In the genomic region with DNA sequence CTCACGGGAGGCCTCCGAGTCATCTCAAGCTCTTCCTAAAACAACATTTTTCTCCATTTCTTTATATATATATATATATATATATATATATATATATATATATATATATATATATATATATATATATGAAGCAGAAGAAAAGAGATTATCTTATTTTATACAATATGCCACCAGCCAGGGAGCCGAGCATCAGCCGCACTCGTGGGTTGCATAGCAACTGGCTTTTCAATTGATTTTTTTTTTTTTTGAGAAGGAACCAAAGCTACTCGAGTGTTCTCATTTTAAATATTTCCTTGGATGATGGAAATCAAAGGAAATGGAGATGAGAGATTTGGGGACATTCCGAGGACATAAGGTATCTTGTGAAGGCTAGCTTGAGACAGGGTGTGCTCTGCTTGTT, we compare ENCODE assay signal across 15 mouse cellular contexts.
DNase-seq lines count a peak whose midpoint lies in the region; ATAC-seq and TF ChIP-seq lines count a peak whose summit lies in the region.
"Had no signal": no experiment of that assay in that cellular context is flagged by ENCODE, and none has a peak within 500 bp of the region (broad histone marks: within the 10 kb centered on the region; RNA-seq: fewer than 3 reads in every experiment).

No protein-coding gene starts in this region.

- H3K4me2 ChIP-seq in forebrain, postnatal 0 days (ENCODE audit: low read depth) = no peak overlapping the region
- H3K4me2 ChIP-seq in forebrain, embryonic 11.5 days (ENCODE audit: low read depth, low read length, severe bottlenecking) = no peak overlapping the region
- H3K4me2 ChIP-seq: heart, embryonic 13.5 days; hindbrain, embryonic 15.5 days had no signal

- no peak for TF ChIP-seq CTCF in forebrain, postnatal 0 days (IDR thresholded peaks at IDR 0.05; ENCODE audit: low read depth)
- TF ChIP-seq CTCF in left cerebral cortex, adult 2 months (IDR thresholded peaks at IDR 0.05) = no peak

- intact Hi-C loops in left cerebral cortex, postnatal 14 days (cut with DNase I) = loop anchor here (5.0 kb wide), 1 partner anchor 164 kb away; the partner anchor contains the start of gene Adamts2
- intact Hi-C loops in left cerebral cortex, adult 2 months (cut with DNase I) = no loop called here

- 57% methylated on average over 7 of the region's 7 CpGs for WGBS in forebrain, postnatal 0 days
- WGBS in forebrain, embryonic 11.5 days = 89% methylated on average over 7 of the region's 7 CpGs

- no peaks in the 10 kb centered on the region for H3K9me3 ChIP-seq in forebrain, postnatal 0 days (ENCODE audit: low read length)
- no peaks in the 10 kb centered on the region for H3K9me3 ChIP-seq in forebrain, embryonic 11.5 days (ENCODE audit: control insufficient read depth, low read length)
- H3K9me3 ChIP-seq: forebrain, embryonic 10.5 days; heart, embryonic 10.5 days; heart, embryonic 13.5 days; hindbrain, embryonic 15.5 days had no signal

- no peaks in the 10 kb centered on the region for H3K4me1 ChIP-seq in forebrain, postnatal 0 days (ENCODE audit: insufficient read depth)
- H3K4me1 ChIP-seq in forebrain, embryonic 11.5 days (replicated peaks; ENCODE audit: control insufficient read depth, insufficient read depth, low read length) = no peaks in the 10 kb centered on the region

- 0 out of 2 replicates have a peak overlapping the region, but pooled peaks have one; percentile 45 for H3K27ac ChIP-seq in forebrain, postnatal 0 days (ENCODE audit: low read depth, low read length)
- H3K27ac ChIP-seq in forebrain, embryonic 11.5 days (ENCODE audit: low read depth, low read length) = no peak overlapping the region
- no peak overlapping the region for H3K27ac ChIP-seq in left cerebral cortex, adult 2 months
- H3K27ac ChIP-seq: forebrain, embryonic 10.5 days; heart, adult 2 months; heart, embryonic 10.5 days; heart, embryonic 13.5 days; hindbrain, embryonic 15.5 days had no signal

- H3K9ac ChIP-seq in forebrain, postnatal 0 days = no peak overlapping the region
- no peak overlapping the region for H3K9ac ChIP-seq in forebrain, embryonic 11.5 days (ENCODE audit: low read length)
- H3K9ac ChIP-seq: heart, embryonic 13.5 days; hindbrain, embryonic 15.5 days had no signal

- peak; percentile 59 for DNase-seq in forebrain, postnatal 0 days
- no peak for DNase-seq in forebrain, embryonic 11.5 days (ENCODE audit: low spot score)
- DNase-seq in left cerebral cortex, postnatal 14 days (ENCODE audit: low spot score in 2 of 2) = peak; percentile 39 to 40
- no peak for DNase-seq in left cerebral cortex, adult 2 months (ENCODE audit: extremely low spot score in 1 of 2, low spot score in 2 of 2)
- peak; percentile 67 to 69 for DNase-seq in right cerebral cortex, postnatal 10 days (ENCODE audit: low spot score in 2 of 2)
- no peak for DNase-seq in right cerebral cortex, postnatal 14 days
- DNase-seq: adrenal gland, adult 8-10 months; gastrocnemius, postnatal 25 days had no signal

- no peak overlapping the region for H3K4me3 ChIP-seq in forebrain, postnatal 0 days (ENCODE audit: low read depth, low read length)
- no peak overlapping the region for H3K4me3 ChIP-seq in forebrain, embryonic 11.5 days (ENCODE audit: low read depth, low read length)
- H3K4me3 ChIP-seq in left cerebral cortex, adult 2 months = no peak overlapping the region
- H3K4me3 ChIP-seq: forebrain, embryonic 10.5 days; heart, adult 2 months; heart, embryonic 10.5 days; heart, embryonic 13.5 days; hindbrain, embryonic 15.5 days had no signal

- peak; percentile 39; the same call in 1 of the 2 replicates for ATAC-seq in forebrain, postnatal 0 days
- ATAC-seq in forebrain, embryonic 11.5 days (replicated peaks; ENCODE audit: low FRiP score) = no peak
- ATAC-seq: activated CD4-positive, CD25-positive, alpha-beta regulatory T cell, adult 4 months; forebrain, embryonic 14.5 days had no signal

- H3K36me3 ChIP-seq in forebrain, postnatal 0 days (ENCODE audit: insufficient read depth) = no peaks in the 10 kb centered on the region
- no peaks in the 10 kb centered on the region for H3K36me3 ChIP-seq in forebrain, embryonic 11.5 days (ENCODE audit: control insufficient read depth, insufficient read depth, low read length)
- H3K36me3 ChIP-seq: forebrain, embryonic 10.5 days; heart, embryonic 10.5 days; hindbrain, embryonic 15.5 days had no signal

- H3K27me3 ChIP-seq in forebrain, postnatal 0 days (ENCODE audit: insufficient read depth, low read length) = no peaks in the 10 kb centered on the region
- H3K27me3 ChIP-seq in forebrain, embryonic 11.5 days (ENCODE audit: control insufficient read depth, insufficient read depth, low read length) = no peaks in the 10 kb centered on the region
- H3K27me3 ChIP-seq: hindbrain, embryonic 15.5 days had no signal

Comparison
In these comparisons a context has a peak if more than half of its experiments do, and no peak if none do; other contexts are left out.
1. DNase-seq: peak in forebrain, postnatal 0 days (single experiment), left cerebral cortex, postnatal 14 days (2 of 2) and right cerebral cortex, postnatal 10 days (2 of 2); none in forebrain, embryonic 11.5 days (single experiment), left cerebral cortex, adult 2 months (0 of 2) and right cerebral cortex, postnatal 14 days (single experiment).